Mouse (Mus musculus) liver, embryonic 15.5 days (tissue): ENCODE data around the gene Rplp2. TPM values are rescaled to one million over a fixed set of nuclear protein-coding genes. Genes with fewer than 3 reads are reported as not detected.

ENCODE experiments used
- ATAC-seq: fragments of 200-750 bp; cut with Nextera tagmentation; 2 replicates; pipeline ENCODE4 v1.8.0; 2017; ENCODE audit warnings: moderate number of reproducible peaks, mild to moderate bottlenecking, moderate library complexity; ENCODE audit not compliant: insufficient read depth
- H3K27ac ChIP-seq: fragments of 300-500 bp; sonication (generic); replicated peaks from 2 replicates; pipeline ENCODE4 v1.5.1; 2015; ENCODE audit warnings: mild to moderate bottlenecking, inconsistent platforms
- H3K27me3 ChIP-seq: fragments of 300-500 bp; sonication (generic); 2 replicates; pipeline ENCODE4 v1.6.1; 2015; ENCODE audit warnings: mild to moderate bottlenecking, inconsistent platforms
- H3K36me3 ChIP-seq: fragments of 300-500 bp; sonication (generic); replicated peaks from 2 replicates; pipeline ENCODE4 v1.6.1; 2015; ENCODE audit warnings: moderate library complexity, mild to moderate bottlenecking, inconsistent platforms
- H3K4me1 ChIP-seq: fragments of 300-500 bp; sonication (generic); replicated peaks from 2 replicates; pipeline ENCODE4 v1.6.1; 2015; ENCODE audit warnings: inconsistent platforms
- H3K4me2 ChIP-seq: fragments of 300-500 bp; sonication (generic); 2 replicates; pipeline ENCODE4 v1.6.1; 2015; ENCODE audit warnings: moderate library complexity, mild to moderate bottlenecking, inconsistent platforms
- H3K4me3 ChIP-seq: fragments of 300-500 bp; sonication (generic); replicated peaks from 2 replicates; pipeline ENCODE4 v1.5.1; 2015; ENCODE audit warnings: mild to moderate bottlenecking, inconsistent platforms
- H3K9ac ChIP-seq: fragments of 300-500 bp; sonication (generic); 2 replicates; pipeline ENCODE4 v1.6.1; 2015; ENCODE audit warnings: moderate library complexity, mild to moderate bottlenecking, inconsistent platforms
- H3K9me3 ChIP-seq: fragments of 300-500 bp; sonication (generic); replicated peaks from 2 replicates; pipeline ENCODE4 v1.6.1; 2016; ENCODE audit warnings: inconsistent platforms
- WGBS: fragments of 180-500 bp; shearing (Covaris S2); methylation state at CpG from one replicate; pipeline ENCODE4 v1.1.7; 2015; ENCODE audit warnings: mixed read lengths; ENCODE audit not compliant: insufficient replicate concordance; 5-methylcytosine and 5-hydroxymethylcytosine counted together
- polyA plus RNA-seq: library from polyadenylated mRNA; unstranded; fragments of >200 nt; fragmentation: Nextera tagmentation; extraction: Ambion mirVana; gene quantifications from 2 replicates; pipeline ENCODE4 v1.2.1, GENCODE M21; 2015

Rplp2 gene
- polyA plus RNA-seq, 1 experiment from 2014 or later: 741 TPM

DNA sequence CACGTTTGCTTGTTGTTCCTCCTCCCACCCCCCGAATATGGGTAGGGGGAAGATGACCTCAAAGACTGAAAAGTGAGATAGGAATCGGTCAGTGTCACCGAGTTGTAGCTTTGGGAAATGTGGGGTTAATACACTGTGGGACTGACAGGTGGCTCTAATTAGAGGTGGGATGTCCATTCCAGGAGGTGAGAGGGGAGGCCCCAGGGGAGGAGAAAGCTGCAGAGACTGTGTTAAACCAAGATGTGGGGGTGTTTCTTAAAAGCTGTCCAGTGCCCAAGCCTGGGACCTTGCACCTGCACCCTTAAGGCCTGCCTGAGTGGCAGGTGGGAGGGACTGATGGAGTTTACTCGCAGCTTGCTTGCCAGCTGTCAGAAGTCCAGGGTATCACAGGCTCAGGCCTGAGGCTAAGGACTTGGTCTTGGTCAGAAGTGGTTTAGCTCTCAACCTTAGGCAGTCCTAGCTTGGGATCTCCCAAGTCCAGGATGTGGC is 15.2 kb downstream of the Rplp2 start:
- no peak for ATAC-seq
- Histone ChIP-seq H3K27me3 (peaks cover 84% of the 10 kb centered on the region), H3K4me3 (peak overlapping the region; percentile 50), H3K9ac (no peak overlapping the region; the same call in 1 of the 2 replicates), H3K4me1 (peaks cover 51% of the 10 kb centered on the region), H3K9me3 (no peaks in the 10 kb centered on the region), H3K27ac (0 out of 2 replicates have a peak overlapping the region, but pooled peaks have one; percentile 6), H3K4me2 (peak overlapping the region; percentile 66), H3K36me3 (peaks cover 12% of the 10 kb centered on the region; the same call in 1 of the 2 replicates)
- WGBS: 16% methylated on average over 5 of the region's 5 CpGs

DNA sequence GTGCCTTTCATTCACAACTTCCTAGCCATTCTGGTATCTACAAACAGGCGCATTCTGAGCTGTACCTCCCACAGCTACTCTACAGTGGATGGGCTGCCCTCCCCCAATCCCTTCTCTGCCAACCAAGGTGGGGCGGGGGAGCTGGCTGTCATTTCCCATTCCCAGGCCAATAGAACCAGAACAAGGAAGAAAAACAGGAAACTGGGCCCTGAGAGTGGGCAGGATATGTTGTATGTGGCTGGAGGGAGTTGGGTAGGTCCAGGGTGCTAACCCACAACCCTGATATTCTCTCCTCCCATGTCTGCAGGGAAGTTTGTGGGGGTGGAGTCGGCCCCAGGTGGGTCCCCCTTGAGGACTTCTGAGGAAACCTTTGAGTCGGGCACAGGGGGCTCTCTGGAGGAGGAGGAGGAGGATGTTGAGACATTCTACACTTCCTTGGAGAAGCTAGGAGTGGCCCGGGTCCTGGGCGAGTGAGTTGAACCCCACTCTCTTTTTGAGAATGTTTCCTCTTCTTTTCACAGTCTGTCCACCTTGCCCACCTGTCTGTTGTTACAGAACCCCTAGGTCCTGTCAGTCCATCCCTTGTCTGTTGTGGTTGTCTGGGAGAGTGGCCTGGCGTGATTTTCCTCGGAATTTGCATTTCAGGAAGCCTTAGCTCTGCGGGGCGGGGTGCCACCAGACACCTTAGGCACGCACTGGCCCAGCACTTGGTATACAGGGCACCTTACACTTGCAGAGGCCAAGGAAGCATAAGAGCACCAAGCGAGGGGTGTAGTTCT is 16.8 kb downstream of the Rplp2 start:
- no peaks in the 10 kb centered on the region for H3K9me3 ChIP-seq
- H3K4me1 ChIP-seq: peaks cover 61% of the 10 kb centered on the region
- peaks cover 81% of the 10 kb centered on the region for H3K27me3 ChIP-seq
- ATAC-seq: no peak
- H3K36me3 ChIP-seq: peaks cover 8% of the 10 kb centered on the region; the same call in 1 of the 2 replicates
- 23% methylated on average over 12 of the region's 12 CpGs for WGBS
- peak overlapping the region; percentile 35 for H3K4me2 ChIP-seq
- H3K27ac ChIP-seq: 0 out of 2 replicates have a peak overlapping the region, but pooled peaks have one; percentile 6
- H3K4me3 ChIP-seq: no peak overlapping the region
- H3K9ac ChIP-seq: no peak overlapping the region

DNA sequence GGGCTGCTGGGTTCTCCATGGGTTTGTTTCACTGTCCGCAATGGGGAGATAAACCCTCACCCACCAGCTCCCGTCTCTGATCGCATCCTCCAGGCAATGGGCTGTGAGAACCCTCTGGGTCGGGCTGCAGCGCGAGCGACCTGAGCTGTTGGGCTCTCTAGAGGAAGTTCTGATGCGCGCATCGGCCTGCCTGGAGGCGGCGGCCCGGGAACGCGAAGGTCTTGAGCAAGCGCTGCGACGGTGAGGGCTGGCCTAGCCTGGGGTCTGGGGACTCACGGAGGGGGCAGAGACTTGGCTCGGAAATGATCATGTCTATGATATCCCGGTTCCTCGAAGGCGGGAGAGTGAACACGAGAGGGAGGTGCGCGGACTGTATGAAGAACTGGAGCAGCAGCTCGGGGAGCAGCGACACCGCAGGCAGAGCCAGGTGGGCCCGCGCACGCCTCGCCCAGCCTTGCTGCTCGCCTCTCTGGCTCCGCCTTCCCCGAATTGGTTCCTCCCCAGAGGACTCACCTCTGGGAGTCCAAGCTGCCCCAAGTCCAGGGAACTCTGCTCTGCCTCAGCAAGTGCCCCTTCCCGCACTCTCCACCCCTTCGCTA is 17.5 kb downstream of the Rplp2 start:
- H3K27ac ChIP-seq: no peak overlapping the region
- H3K9ac ChIP-seq: no peak overlapping the region
- peak overlapping the region; percentile 35 for H3K4me2 ChIP-seq
- ATAC-seq: no peak
- H3K4me1 ChIP-seq: peaks cover 68% of the 10 kb centered on the region
- peaks cover 8% of the 10 kb centered on the region for H3K36me3 ChIP-seq
- H3K27me3 ChIP-seq: peaks cover 74% of the 10 kb centered on the region
- H3K4me3 ChIP-seq: 0 out of 2 replicates have a peak overlapping the region, but pooled peaks have one; percentile 10
- 8% methylated on average over 38 of the region's 38 CpGs for WGBS
- H3K9me3 ChIP-seq: no peaks in the 10 kb centered on the region

DNA sequence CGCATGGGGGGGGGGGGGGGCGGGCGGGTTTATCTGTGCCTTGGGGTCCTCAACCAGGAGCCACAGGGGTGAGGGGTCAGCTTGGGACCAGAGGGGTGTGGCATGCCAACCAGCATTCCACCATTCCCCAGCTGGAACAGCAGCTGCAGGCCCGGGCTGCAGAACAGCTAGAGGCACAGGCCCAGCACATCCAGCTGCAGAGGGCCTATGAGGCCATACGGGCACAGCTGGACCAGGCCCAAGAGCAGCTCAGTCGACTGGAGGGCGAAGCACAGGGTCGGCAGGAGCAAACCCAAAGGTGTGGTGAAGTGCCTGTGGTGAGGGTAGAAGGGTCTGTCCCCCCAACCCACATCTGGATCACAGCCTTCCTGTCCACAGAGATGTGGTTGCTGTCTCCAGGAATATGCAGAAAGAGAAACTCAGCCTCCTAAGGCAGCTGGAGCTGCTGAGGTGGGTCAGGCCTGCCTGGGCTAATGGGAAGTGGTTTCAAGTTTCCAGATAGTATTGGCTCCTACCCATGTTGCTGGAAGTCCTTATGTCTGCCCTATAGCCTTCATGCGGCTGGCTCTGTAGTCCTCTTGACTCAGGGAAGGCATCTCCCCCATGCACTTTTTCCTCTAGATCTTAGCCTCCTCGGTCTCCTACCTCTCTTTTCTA is 18.3 kb downstream of the Rplp2 start:
- no peak overlapping the region for H3K4me3 ChIP-seq
- 42% methylated on average over 10 of the region's 10 CpGs for WGBS
- peaks cover 66% of the 10 kb centered on the region for H3K27me3 ChIP-seq
- no peak for ATAC-seq
- H3K4me2 ChIP-seq: no peak overlapping the region
- H3K27ac ChIP-seq: no peak overlapping the region
- peaks cover 76% of the 10 kb centered on the region for H3K4me1 ChIP-seq
- no peaks in the 10 kb centered on the region for H3K9me3 ChIP-seq
- no peak overlapping the region for H3K9ac ChIP-seq
- H3K36me3 ChIP-seq: peaks cover 14% of the 10 kb centered on the region

DNA sequence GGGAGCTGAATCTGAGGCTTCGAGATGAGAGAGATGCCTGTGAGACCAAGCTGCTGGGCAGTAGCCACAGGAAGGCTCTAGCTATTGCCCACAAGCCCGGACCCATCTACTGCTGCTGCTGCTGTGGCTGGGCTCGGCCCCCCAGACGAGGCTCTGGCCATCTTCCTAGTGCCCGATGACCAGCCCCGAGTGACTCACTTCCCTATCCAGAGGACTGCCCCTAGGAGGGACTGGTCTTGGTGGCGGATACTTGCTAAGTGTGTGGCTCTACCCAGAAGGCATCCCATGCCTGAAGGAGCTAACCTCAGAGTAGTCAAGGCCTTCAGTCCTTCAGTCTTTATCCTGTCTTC is 18.9 kb downstream of the Rplp2 start:
- 48% methylated on average over 7 of the region's 7 CpGs for WGBS
- H3K4me1 ChIP-seq: peaks cover 73% of the 10 kb centered on the region
- H3K4me2 ChIP-seq: no peak overlapping the region

DNA sequence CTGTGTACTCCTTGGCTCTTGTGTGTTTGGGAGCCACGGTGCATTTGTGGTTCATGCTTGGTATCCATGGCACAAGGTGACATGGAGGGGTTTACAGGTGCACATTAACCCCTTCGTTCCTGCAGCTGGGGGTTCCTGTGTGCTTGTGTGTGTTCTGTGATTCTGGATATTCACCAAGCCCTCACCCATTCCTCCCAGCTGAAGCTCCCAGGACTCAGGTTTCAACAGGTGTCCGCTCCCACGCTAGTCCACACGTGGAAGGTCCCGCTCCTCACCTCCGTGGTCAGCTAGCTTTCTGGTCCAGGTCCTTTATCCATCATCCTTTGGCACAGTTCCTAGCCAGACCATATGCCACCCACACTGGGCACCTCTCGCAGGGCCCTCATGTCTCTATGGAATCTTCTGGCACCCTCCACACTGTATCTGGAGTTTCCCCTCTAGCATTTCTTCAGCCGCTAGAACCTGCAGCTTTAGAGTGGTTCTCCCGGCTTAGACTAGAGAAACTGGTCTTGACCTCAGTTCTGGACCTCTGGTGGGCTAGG is 19.5 kb downstream of the Rplp2 start:
- H3K9ac ChIP-seq: peak overlapping the region; percentile 83
- peaks cover 68% of the 10 kb centered on the region for H3K4me1 ChIP-seq
- H3K27ac ChIP-seq: peak overlapping the region; percentile 81
- 54% methylated on average over 10 of the region's 10 CpGs for WGBS
- peak overlapping the region; percentile 96 for H3K4me2 ChIP-seq
- H3K36me3 ChIP-seq: peaks cover 26% of the 10 kb centered on the region
- no peak for ATAC-seq
- H3K27me3 ChIP-seq: peaks cover 54% of the 10 kb centered on the region
- no peaks in the 10 kb centered on the region for H3K9me3 ChIP-seq
- peak overlapping the region; percentile 76 for H3K4me3 ChIP-seq

More for the DNA sequence above, 18.9 kb downstream of the Rplp2 start:
- peaks cover 19% of the 10 kb centered on the region for H3K36me3 ChIP-seq
- peaks cover 60% of the 10 kb centered on the region for H3K27me3 ChIP-seq
- H3K4me3 ChIP-seq: no peak overlapping the region
- H3K9me3 ChIP-seq: no peaks in the 10 kb centered on the region
- no peak overlapping the region for H3K9ac ChIP-seq
- ATAC-seq: no peak
- H3K27ac ChIP-seq: no peak overlapping the region

DNA sequence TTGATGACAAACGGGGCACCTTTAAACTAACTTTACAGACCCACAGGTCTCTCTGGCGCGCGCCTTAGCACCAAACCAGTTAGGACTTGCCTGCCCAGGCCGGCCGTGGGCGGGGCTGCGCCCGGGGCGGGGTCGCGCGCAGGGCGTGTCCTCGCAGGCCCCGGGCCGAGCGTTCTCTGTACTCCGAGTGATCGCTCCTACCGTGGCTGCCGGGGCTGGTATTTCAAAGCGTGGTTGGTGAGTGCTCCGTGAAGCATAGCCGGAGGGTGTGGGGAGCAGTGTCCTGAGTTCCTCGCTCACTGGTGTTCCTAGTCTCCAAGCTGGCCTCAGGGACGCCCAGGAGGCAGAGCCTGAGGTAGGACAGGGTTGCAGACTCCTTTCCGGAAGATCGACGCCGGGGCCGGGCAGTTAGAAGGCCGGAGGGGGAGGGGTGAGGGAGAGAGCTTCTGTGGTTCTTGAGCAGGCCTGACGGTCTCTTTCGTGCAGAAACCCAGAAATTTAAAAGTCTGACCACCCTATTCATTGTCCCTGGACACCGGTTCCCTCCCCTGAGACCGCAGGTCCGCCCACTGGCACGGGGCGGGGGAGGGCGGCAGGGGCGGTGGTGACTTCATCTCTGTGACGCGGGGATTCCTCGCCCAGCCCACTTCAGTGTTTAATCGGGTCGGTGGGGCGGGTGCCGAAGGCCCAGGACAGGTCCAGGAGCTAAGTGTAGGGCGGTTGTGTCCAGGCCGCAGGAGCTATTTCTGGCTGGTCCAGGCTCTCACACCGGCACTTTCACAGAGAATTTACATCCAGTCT is 20.3 kb downstream of the Rplp2 start, which contains the start of gene Cd151:
Cd151 (plus strand) TSS at position 163 of the 801 bp plus-strand sequence.
- Histone ChIP-seq H3K9ac (peak within 1 kb of the TSS; percentile 83), H3K36me3 (peaks cover 32% of the 10 kb centered on the region), H3K4me3 (peak within 1 kb of the TSS; percentile 76), H3K4me1 (peaks cover 65% of the 10 kb centered on the region), H3K9me3 (no peaks in the 10 kb centered on the region), H3K4me2 (peak within 1 kb of the TSS; percentile 96), H3K27ac (peak within 1 kb of the TSS; percentile 81), H3K27me3 (peaks cover 46% of the 10 kb centered on the region)
- under 1% methylated on average over 52 of the region's 52 CpGs for WGBS
- peak; percentile 85 for ATAC-seq

DNA sequence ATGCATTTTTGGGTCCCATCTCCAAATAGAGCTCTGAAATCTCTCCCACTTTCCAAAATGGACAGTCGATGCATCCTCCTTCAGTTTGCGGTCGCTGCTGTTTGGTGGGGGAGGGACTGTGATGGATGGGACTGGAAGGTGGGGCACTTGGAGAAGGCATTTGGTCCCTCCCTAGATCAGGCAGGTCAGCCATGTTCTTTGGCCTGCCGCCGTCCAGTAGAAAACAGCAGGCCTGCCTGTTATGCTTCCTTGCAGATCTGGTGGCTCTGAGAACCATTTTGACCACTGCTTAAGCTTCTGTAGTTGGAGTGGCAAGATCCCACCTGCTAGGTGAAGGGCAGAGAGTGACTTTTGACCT is 21.0 kb downstream of the Rplp2 start:
- H3K9ac ChIP-seq: peak overlapping the region; percentile 83
- peak overlapping the region; percentile 81 for H3K27ac ChIP-seq
- WGBS: 25% methylated on average over 5 of the region's 5 CpGs
- H3K4me1 ChIP-seq: peaks cover 68% of the 10 kb centered on the region
- no peak for ATAC-seq
- H3K27me3 ChIP-seq: peaks cover 39% of the 10 kb centered on the region
- peak overlapping the region; percentile 76 for H3K4me3 ChIP-seq
- H3K9me3 ChIP-seq: no peaks in the 10 kb centered on the region
- H3K4me2 ChIP-seq: peak overlapping the region; percentile 96
- peaks cover 38% of the 10 kb centered on the region for H3K36me3 ChIP-seq

DNA sequence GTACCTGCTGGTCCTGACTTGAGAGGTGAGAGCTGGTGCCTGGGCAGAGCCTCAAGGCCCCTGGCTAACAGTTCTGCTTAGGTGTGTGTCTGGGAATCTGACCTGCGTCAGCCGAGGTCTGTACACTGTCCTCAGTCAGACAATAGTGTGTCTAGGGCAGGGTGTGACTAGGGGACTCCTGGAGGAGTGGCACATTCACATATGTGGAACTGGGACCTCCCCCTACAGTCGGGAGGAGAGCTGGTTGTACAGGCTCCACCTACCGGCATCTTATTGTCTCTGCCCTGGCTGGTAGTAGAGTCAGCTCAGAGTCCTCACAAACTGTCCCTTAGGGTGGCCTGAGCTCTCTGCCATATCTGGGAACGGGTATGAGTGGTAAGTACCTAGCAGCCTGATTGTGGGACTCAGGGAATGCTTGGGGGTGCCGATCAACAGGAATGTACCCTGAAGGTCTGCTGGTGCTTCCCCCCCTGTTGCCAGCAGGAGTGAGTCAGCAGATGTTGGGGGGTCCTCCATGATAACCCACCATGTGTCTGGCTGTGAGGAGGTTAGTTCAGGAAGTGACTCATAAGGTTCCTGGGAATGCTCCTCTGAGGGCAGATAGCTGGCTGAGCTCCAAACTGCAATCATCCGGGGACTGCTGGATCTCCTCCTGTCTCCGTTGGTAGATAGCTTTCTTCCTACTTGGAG is 21.5 kb downstream of the Rplp2 start:
- WGBS: 6% methylated on average over 8 of the region's 8 CpGs
- H3K4me3 ChIP-seq: peak overlapping the region; percentile 76
- peak overlapping the region; percentile 83 for H3K9ac ChIP-seq
- no peaks in the 10 kb centered on the region for H3K9me3 ChIP-seq
- H3K36me3 ChIP-seq: peaks cover 41% of the 10 kb centered on the region
- H3K4me1 ChIP-seq: peaks cover 73% of the 10 kb centered on the region
- peak overlapping the region; percentile 96 for H3K4me2 ChIP-seq
- peaks cover 34% of the 10 kb centered on the region for H3K27me3 ChIP-seq
- peak overlapping the region; percentile 81 for H3K27ac ChIP-seq
- peak; percentile 55 for ATAC-seq

DNA sequence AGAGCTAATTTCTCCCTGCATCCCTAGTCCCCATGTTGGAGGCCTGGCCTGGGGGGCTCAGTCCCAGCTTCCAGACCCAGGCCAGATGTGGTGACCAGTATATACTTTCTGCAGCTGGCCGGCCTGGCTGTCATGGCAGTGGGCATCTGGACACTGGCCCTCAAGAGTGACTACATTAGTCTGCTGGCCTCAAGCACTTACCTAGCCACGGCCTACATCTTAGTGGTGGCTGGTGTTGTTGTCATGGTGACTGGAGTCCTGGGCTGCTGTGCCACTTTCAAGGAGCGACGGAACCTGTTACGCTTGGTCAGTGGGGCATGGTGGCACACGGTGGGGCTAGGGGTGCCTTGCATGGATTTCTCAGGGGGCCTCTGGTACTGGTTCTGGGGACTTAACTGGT is 22.2 kb downstream of the Rplp2 start:
- Histone ChIP-seq H3K9me3 (no peaks in the 10 kb centered on the region), H3K27me3 (peaks cover 27% of the 10 kb centered on the region), H3K36me3 (peaks cover 41% of the 10 kb centered on the region), H3K4me3 (peak overlapping the region; percentile 76; the same call in 1 of the 2 replicates), H3K4me2 (peak overlapping the region; percentile 96), H3K4me1 (peaks cover 78% of the 10 kb centered on the region), H3K9ac (peak overlapping the region; percentile 83; the same call in 1 of the 2 replicates), H3K27ac (peak overlapping the region; percentile 81)
- no peak for ATAC-seq
- 79% methylated on average over 6 of the region's 6 CpGs for WGBS
